Mouse (Mus musculus) lung, postnatal 0 days (tissue): ENCODE measurements around the gene Ly6g6e.

Source experiments
- CTCF ChIP-seq: IDR thresholded peaks from 2 replicates; pipeline ENCODE4 v1.5.1; 2016; ENCODE audit warnings: antibody characterized with exemption, mild to moderate bottlenecking
- EP300 ChIP-seq: IDR thresholded peaks from 2 replicates; pipeline ENCODE4 v1.6.1; 2016; ENCODE audit warnings: antibody characterized with exemption, mild to moderate bottlenecking, control low read depth

GRCm38 (mm10) chr17:35064951-35065947 is 11.5 kb upstream of the Ly6g6e start, which contains the start of gene Ly6g6c:
- TF ChIP-seq CTCF, result peak; percentile 40
- no peak for TF ChIP-seq EP300
